Mouse (Mus musculus): ENCODE measurements around the gene Nkpd1. TPM values are rescaled to one million over a fixed set of nuclear protein-coding genes. Genes with fewer than 3 reads are reported as not detected.

Gene Nkpd1
- polyA plus RNA-seq, 1 experiment: not detected

- H3K4me1 ChIP-seq (ENCODE audit: control insufficient read depth, insufficient read depth, low read length): peaks cover 56% of the 10 kb centered on the region
These were observed 39.4 kb downstream of the Nkpd1 start for GRCm38 (mm10) chr7:19557086-19557485.

GRCm38 (mm10) chr7:19557982-19558900, 40.6 kb downstream of the Nkpd1 start:
- Histone ChIP-seq H3K4me3 (ENCODE audit: insufficient read depth, low read length) (no peak overlapping the region), H3K4me1 (ENCODE audit: control insufficient read depth, insufficient read depth, low read length) (peaks cover 48% of the 10 kb centered on the region), H3K27ac (ENCODE audit: insufficient read depth, low read depth, low read length) (peak overlapping the region; percentile 73)
- TF ChIP-seq POLR2A (IDR thresholded peaks at IDR 0.05; ENCODE audit: borderline replicate concordance, low read depth, low read length): no peak
- no peak for TF ChIP-seq CTCF (IDR thresholded peaks at IDR 0.05; ENCODE audit: low read depth, low read length)

More at GRCm38 (mm10) chr7:19557086-19557485, 39.4 kb downstream of the Nkpd1 start:
- no peak overlapping the region for H3K27ac ChIP-seq (ENCODE audit: insufficient read depth, low read depth, low read length)
- TF ChIP-seq CTCF (IDR thresholded peaks at IDR 0.05; ENCODE audit: low read depth, low read length): no peak
- no peak for TF ChIP-seq POLR2A (IDR thresholded peaks at IDR 0.05; ENCODE audit: borderline replicate concordance, low read depth, low read length)
- no peak overlapping the region for H3K4me3 ChIP-seq (ENCODE audit: insufficient read depth, low read length)

- Histone ChIP-seq H3K4me3 (ENCODE audit: insufficient read depth, low read length) (no peak overlapping the region; the same call in 1 of the 2 replicates), H3K27ac (ENCODE audit: insufficient read depth, low read depth, low read length) (peak overlapping the region; percentile 73), H3K4me1 (ENCODE audit: control insufficient read depth, insufficient read depth, low read length) (peaks cover 43% of the 10 kb centered on the region)
- TF ChIP-seq POLR2A (IDR thresholded peaks at IDR 0.05; ENCODE audit: borderline replicate concordance, low read depth, low read length) (no peak), CTCF (IDR thresholded peaks at IDR 0.05; ENCODE audit: low read depth, low read length) (no peak)
These were observed 41.3 kb downstream of the Nkpd1 start for GRCm38 (mm10) chr7:19558965-19559364.

- TF ChIP-seq CTCF (IDR thresholded peaks at IDR 0.05; ENCODE audit: low read depth, low read length) (no peak), POLR2A (IDR thresholded peaks at IDR 0.05; ENCODE audit: borderline replicate concordance, low read depth, low read length) (no peak)
- peak overlapping the region; percentile 92 for H3K27ac ChIP-seq (ENCODE audit: insufficient read depth, low read depth, low read length)
These were observed 43.0 kb downstream of the Nkpd1 start for GRCm38 (mm10) chr7:19560491-19561260.

GRCm38 (mm10) chr7:19561431-19561764, 43.8 kb downstream of the Nkpd1 start:
- Histone ChIP-seq H3K27ac (ENCODE audit: insufficient read depth, low read depth, low read length) (peak overlapping the region; percentile 92), H3K4me3 (ENCODE audit: insufficient read depth, low read length) (peak overlapping the region; percentile 98), H3K4me1 (ENCODE audit: control insufficient read depth, insufficient read depth, low read length) (peaks cover 32% of the 10 kb centered on the region)
- TF ChIP-seq CTCF (IDR thresholded peaks at IDR 0.05; ENCODE audit: low read depth, low read length) (no peak), POLR2A (IDR thresholded peaks at IDR 0.05; ENCODE audit: borderline replicate concordance, low read depth, low read length) (no peak)

More at GRCm38 (mm10) chr7:19560491-19561260, 43.0 kb downstream of the Nkpd1 start:
- Histone ChIP-seq H3K4me3 (ENCODE audit: insufficient read depth, low read length) (peak overlapping the region; percentile 98), H3K4me1 (ENCODE audit: control insufficient read depth, insufficient read depth, low read length) (peaks cover 32% of the 10 kb centered on the region)

- Histone ChIP-seq H3K27ac (ENCODE audit: insufficient read depth, low read depth, low read length) (peak overlapping the region; percentile 92), H3K4me1 (ENCODE audit: control insufficient read depth, insufficient read depth, low read length) (peaks cover 31% of the 10 kb centered on the region), H3K4me3 (ENCODE audit: insufficient read depth, low read length) (peak overlapping the region; percentile 98)
- TF ChIP-seq CTCF (IDR thresholded peaks at IDR 0.05; ENCODE audit: low read depth, low read length): no peak
- TF ChIP-seq POLR2A (IDR thresholded peaks at IDR 0.05; ENCODE audit: borderline replicate concordance, low read depth, low read length): no peak
These were observed 44.4 kb downstream of the Nkpd1 start for GRCm38 (mm10) chr7:19561765-19562642.

- Histone ChIP-seq H3K27ac (ENCODE audit: insufficient read depth, low read depth, low read length) (peak within 1 kb of the TSS; percentile 92), H3K4me1 (ENCODE audit: control insufficient read depth, insufficient read depth, low read length) (peaks cover 23% of the 10 kb centered on the region)
- TF ChIP-seq POLR2A (IDR thresholded peaks at IDR 0.05; ENCODE audit: borderline replicate concordance, low read depth, low read length) (no peak), CTCF (IDR thresholded peaks at IDR 0.05; ENCODE audit: low read depth, low read length) (no peak)
These were observed 45.2 kb downstream of the Nkpd1 start, which contains the start of gene Ppp1r37 for GRCm38 (mm10) chr7:19562643-19563410. Gene Ppp1r37, minus strand, starts transcription at chr7:19563076.

GRCm38 (mm10) chr7:19563884-19564283, 46.2 kb downstream of the Nkpd1 start:
- Histone ChIP-seq H3K27ac (ENCODE audit: insufficient read depth, low read depth, low read length) (no peak overlapping the region), H3K4me1 (ENCODE audit: control insufficient read depth, insufficient read depth, low read length) (peaks cover 12% of the 10 kb centered on the region), H3K4me3 (ENCODE audit: insufficient read depth, low read length) (no peak overlapping the region)
- TF ChIP-seq POLR2A (IDR thresholded peaks at IDR 0.05; ENCODE audit: borderline replicate concordance, low read depth, low read length): no peak
- no peak for TF ChIP-seq CTCF (IDR thresholded peaks at IDR 0.05; ENCODE audit: low read depth, low read length)

More at GRCm38 (mm10) chr7:19562643-19563410, 45.2 kb downstream of the Nkpd1 start, which contains the start of gene Ppp1r37:
- H3K4me3 ChIP-seq (ENCODE audit: insufficient read depth, low read length): peak within 1 kb of the TSS; percentile 98
